Mouse (Mus musculus) myocyte (in vitro differentiated cells): ENCODE measurements around the gene Ugdh. TPM values are rescaled to one million over a fixed set of nuclear protein-coding genes. Genes with fewer than 3 reads are reported as not detected.
A peak's percentile ranks its signal among the peaks of the same experiment; 100 is the strongest.

ENCODE experiments used
- H3K27me3 ChIP-seq: one replicate; pipeline ENCODE4 v1.6.1; 2011; ENCODE audit not compliant: control insufficient read depth, insufficient read depth, insufficient read length
- H3K36me3 ChIP-seq: one replicate; pipeline ENCODE4 v1.6.1; 2011; ENCODE audit not compliant: control insufficient read depth, insufficient read depth
- H3K4me2 ChIP-seq: one replicate; pipeline ENCODE4 v1.6.1; 2011; ENCODE audit warnings: low read depth, control low read depth
- H3K4me3 ChIP-seq: one replicate; pipeline ENCODE4 v1.5.1; 2011; ENCODE audit warnings: mild to moderate bottlenecking, control low read depth, moderate library complexity
- H3K79me2 ChIP-seq: one replicate; pipeline ENCODE4 v1.6.1; 2011; ENCODE audit not compliant: control insufficient read depth, insufficient read depth
- H3ac ChIP-seq: one replicate; pipeline ENCODE4 v1.6.1; 2011; ENCODE audit not compliant: control insufficient read depth, insufficient read length
- CEBPB ChIP-seq: IDR thresholded peaks from 2 replicates; pipeline ENCODE4 v1.6.1; 2011; ENCODE audit warnings: mild to moderate bottlenecking, moderate library complexity; ENCODE audit not compliant: poor library complexity, insufficient read depth, severe bottlenecking
- E2F4 ChIP-seq: IDR thresholded peaks from one replicate; pipeline ENCODE4 v1.6.1; 2011; ENCODE audit warnings: mild to moderate bottlenecking, control low read depth, moderate library complexity; ENCODE audit not compliant: insufficient read depth
- MAX ChIP-seq: IDR thresholded peaks from one replicate; pipeline ENCODE4 v1.6.1; 2011; ENCODE audit warnings: low read depth, mild to moderate bottlenecking, control low read depth
- MYOD1 ChIP-seq, 3 experiments: IDR thresholded peaks; one replicate each; pipeline ENCODE4 v1.6.1; 2011; ENCODE audit warnings: control low read depth in 2 of 3, low read depth in 2 of 3, mild to moderate bottlenecking in 2 of 3, moderate library complexity in 1 of 3; ENCODE audit not compliant: insufficient read length in 2 of 3, control insufficient read depth in 1 of 3
- MYOG ChIP-seq, 3 experiments: IDR thresholded peaks; one replicate each; pipeline ENCODE4 v1.6.1; 2011; ENCODE audit warnings: control low read depth in 2 of 3, low read depth in 2 of 3, mild to moderate bottlenecking in 2 of 3; ENCODE audit not compliant: insufficient read length in 2 of 3, control insufficient read depth in 1 of 3, insufficient read depth in 1 of 3
- POLR2A ChIP-seq: IDR thresholded peaks from one replicate; pipeline ENCODE4 v1.6.1; 2011; ENCODE audit warnings: low read depth, mild to moderate bottlenecking, control low read depth, moderate library complexity; ENCODE audit not compliant: insufficient read length
- POLR2AphosphoS2 ChIP-seq: IDR thresholded peaks from one replicate; pipeline ENCODE4 v1.6.1; 2011; ENCODE audit warnings: low read depth, control low read depth; ENCODE audit not compliant: insufficient read length
- REST ChIP-seq: IDR thresholded peaks from one replicate; pipeline ENCODE4 v1.6.1; 2011; ENCODE audit warnings: mild to moderate bottlenecking, control low read depth, moderate library complexity; ENCODE audit not compliant: insufficient read depth, insufficient read length
- SRF ChIP-seq: IDR thresholded peaks from one replicate; pipeline ENCODE4 v1.6.1; 2011; ENCODE audit warnings: low read depth; ENCODE audit not compliant: control insufficient read depth, insufficient read length
- TCF12 ChIP-seq: IDR thresholded peaks from one replicate; pipeline ENCODE4 v1.6.1; 2011; ENCODE audit warnings: mild to moderate bottlenecking, control low read depth; ENCODE audit not compliant: poor library complexity, insufficient read depth, severe bottlenecking
- TCF3 ChIP-seq: IDR thresholded peaks from one replicate; pipeline ENCODE4 v1.6.1; 2011; ENCODE audit warnings: low read depth, control low read depth; ENCODE audit not compliant: insufficient read length
- USF1 ChIP-seq: IDR thresholded peaks from one replicate; pipeline ENCODE4 v1.6.1; 2011; ENCODE audit warnings: low read depth, mild to moderate bottlenecking, control low read depth, moderate library complexity
- polyA plus RNA-seq: library from polyadenylated mRNA; unstranded; fragments of >200 nt; fragmentation: generic; extraction: Trizol; gene quantifications from one replicate; pipeline ENCODE4 v1.2.1, GENCODE M21; 2012; ENCODE audit warnings: missing spikeins

The Ugdh gene
- polyA plus RNA-seq, 1 experiment, result 30.9 TPM

DNA sequence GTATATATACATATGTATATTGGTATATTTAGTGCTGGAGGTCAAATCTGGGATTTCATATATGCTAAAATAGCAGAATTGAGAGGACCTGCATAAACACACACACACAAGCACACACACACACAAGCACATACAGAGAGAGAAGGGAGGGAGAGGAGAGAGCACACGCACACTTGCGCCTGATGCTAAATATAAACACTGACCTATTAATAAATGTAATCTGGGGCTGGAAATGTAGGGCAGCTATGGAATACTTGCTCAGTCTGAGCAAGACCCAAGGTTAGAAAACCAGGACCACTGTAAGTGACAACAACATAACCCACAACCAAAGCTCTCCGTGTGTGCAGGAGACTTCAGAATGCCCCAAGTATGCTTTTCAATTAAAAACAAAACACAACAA is 23.7 kb upstream of the Ugdh start:
- Histone ChIP-seq H3K27me3 (no peaks in the 10 kb centered on the region), H3K79me2 (no peaks in the 10 kb centered on the region), H3ac (no peak overlapping the region), H3K4me2 (no peak overlapping the region), H3K36me3 (no peaks in the 10 kb centered on the region), H3K4me3 (no peak overlapping the region)
- TF ChIP-seq POLR2A, result no peak
- TF ChIP-seq REST, result no peak
- no peak for TF ChIP-seq TCF3
- no peak for TF ChIP-seq MYOG (IDR thresholded peaks at IDR 0.05; ENCODE audit: control insufficient read depth in 1 of 3, insufficient read depth in 1 of 3, insufficient read length in 2 of 3, low read depth in 2 of 3)
- TF ChIP-seq MYOD1 (IDR thresholded peaks at IDR 0.05; ENCODE audit: control insufficient read depth in 1 of 3, insufficient read length in 2 of 3, low read depth in 2 of 3), result no peak
- no peak for TF ChIP-seq POLR2AphosphoS2
- no peak for TF ChIP-seq TCF12
- TF ChIP-seq MAX, result no peak
- TF ChIP-seq CEBPB, result no peak
- no peak for TF ChIP-seq E2F4
- no peak for TF ChIP-seq SRF
- no peak for TF ChIP-seq USF1

DNA sequence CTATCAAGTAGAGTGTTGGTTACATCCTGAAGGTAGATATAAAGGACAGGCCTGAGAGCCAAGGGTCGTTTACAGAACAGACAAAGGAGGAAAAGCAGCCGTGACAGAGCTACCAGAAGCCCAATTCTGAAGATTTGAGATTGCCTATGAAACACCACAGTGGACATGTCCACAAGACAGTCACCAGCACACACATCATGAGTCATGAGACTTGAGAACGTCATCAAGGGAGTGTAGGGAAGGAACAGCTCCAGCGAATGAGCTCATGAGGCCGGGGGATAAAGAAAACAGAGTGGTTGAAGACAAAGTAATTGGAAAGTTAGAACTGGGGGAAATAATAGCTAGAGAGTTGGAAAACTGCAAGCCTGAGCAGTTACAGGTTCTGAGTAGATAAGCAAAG is 22.1 kb upstream of the Ugdh start:
- Histone ChIP-seq H3ac (no peak overlapping the region), H3K79me2 (no peaks in the 10 kb centered on the region), H3K36me3 (no peaks in the 10 kb centered on the region), H3K4me2 (peak overlapping the region; percentile 47), H3K27me3 (no peaks in the 10 kb centered on the region), H3K4me3 (no peak overlapping the region)
- TF ChIP-seq MAX (peak; percentile 39), REST (no peak)

DNA sequence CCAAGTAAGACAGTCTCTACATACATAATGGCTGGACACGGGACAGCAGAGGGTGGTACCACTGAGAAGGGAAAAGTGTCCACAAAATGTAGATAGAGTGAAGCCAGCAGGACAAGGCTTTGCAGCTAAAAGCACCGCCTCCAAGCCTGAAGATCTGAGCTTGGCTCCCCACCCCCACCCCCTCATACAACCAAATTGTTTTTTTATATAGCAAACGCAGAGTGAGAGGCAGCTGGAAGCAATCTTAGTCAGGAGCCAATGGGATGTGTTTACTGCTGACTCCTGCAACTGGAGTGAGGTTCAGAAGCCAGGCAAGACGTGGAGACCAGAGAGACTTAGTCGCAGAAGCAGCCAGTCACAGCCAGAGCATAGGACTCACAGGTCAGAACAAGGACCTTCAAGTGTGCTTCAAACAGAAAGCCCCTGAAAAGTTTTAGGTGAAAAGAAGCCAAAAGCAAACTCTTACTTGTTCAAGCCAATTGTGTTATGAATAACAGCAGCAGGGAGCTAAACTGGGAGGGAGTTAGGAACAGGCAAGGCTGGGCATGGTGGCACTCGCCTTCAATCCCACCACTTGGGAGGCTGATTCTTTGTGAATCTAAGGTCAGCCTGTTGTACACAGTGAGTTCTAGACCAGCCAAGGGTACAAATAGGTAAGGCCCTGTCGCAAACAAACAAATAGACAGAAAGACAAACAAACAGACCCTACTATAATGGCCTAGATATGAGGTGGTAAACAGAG is 21.5 kb upstream of the Ugdh start:
- Histone ChIP-seq H3K4me3 (no peak overlapping the region), H3K27me3 (no peaks in the 10 kb centered on the region), H3K36me3 (no peaks in the 10 kb centered on the region)

DNA sequence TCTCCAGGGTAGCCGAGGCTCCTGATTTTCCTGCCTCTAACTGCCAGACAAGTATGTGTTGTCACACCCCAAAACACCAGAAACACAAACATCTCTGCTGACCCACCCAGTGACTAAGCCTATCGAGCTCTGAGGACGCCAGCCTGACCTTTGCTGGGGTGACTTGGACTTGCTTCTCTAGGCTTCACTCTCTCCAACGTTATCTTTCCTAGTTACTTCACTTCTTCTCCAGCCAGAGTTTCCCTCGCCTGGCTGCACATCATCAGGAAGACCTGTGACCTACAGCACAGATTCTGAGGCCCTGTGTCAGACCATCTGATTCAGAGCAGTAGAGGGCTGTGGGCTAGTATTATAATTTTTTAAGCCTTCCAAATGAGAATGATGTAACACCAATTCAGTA is 19.0 kb upstream of the Ugdh start:
- TF ChIP-seq POLR2AphosphoS2 (no peak), USF1 (no peak), MYOG (IDR thresholded peaks at IDR 0.05; ENCODE audit: control insufficient read depth in 1 of 3, insufficient read depth in 1 of 3, insufficient read length in 2 of 3, low read depth in 2 of 3) (no peak), SRF (no peak), REST (no peak), TCF12 (no peak), MAX (no peak), E2F4 (no peak), POLR2A (no peak), MYOD1 (IDR thresholded peaks at IDR 0.05; ENCODE audit: control insufficient read depth in 1 of 3, insufficient read length in 2 of 3, low read depth in 2 of 3) (no peak), CEBPB (no peak), TCF3 (no peak)
- H3K4me3 ChIP-seq, result no peak overlapping the region
- H3K36me3 ChIP-seq, result no peaks in the 10 kb centered on the region
- peak overlapping the region; percentile 53 for H3K4me2 ChIP-seq
- H3K27me3 ChIP-seq, result no peaks in the 10 kb centered on the region
- H3ac ChIP-seq, result no peak overlapping the region
- no peaks in the 10 kb centered on the region for H3K79me2 ChIP-seq

More for the DNA sequence above, 21.5 kb upstream of the Ugdh start:
- Histone ChIP-seq H3ac (no peak overlapping the region), H3K79me2 (no peaks in the 10 kb centered on the region), H3K4me2 (peak overlapping the region; percentile 47)
- TF ChIP-seq MYOG (IDR thresholded peaks at IDR 0.05; ENCODE audit: control insufficient read depth in 1 of 3, insufficient read depth in 1 of 3, insufficient read length in 2 of 3, low read depth in 2 of 3), result no peak
- TF ChIP-seq TCF12, result no peak
- no peak for TF ChIP-seq SRF
- no peak for TF ChIP-seq E2F4
- TF ChIP-seq CEBPB, result no peak
- no peak for TF ChIP-seq POLR2A
- no peak for TF ChIP-seq REST
- no peak for TF ChIP-seq USF1
- TF ChIP-seq MAX, result no peak
- TF ChIP-seq MYOD1 (IDR thresholded peaks at IDR 0.05; ENCODE audit: control insufficient read depth in 1 of 3, insufficient read length in 2 of 3, low read depth in 2 of 3), result no peak
- TF ChIP-seq POLR2AphosphoS2, result no peak
- TF ChIP-seq TCF3, result no peak

DNA sequence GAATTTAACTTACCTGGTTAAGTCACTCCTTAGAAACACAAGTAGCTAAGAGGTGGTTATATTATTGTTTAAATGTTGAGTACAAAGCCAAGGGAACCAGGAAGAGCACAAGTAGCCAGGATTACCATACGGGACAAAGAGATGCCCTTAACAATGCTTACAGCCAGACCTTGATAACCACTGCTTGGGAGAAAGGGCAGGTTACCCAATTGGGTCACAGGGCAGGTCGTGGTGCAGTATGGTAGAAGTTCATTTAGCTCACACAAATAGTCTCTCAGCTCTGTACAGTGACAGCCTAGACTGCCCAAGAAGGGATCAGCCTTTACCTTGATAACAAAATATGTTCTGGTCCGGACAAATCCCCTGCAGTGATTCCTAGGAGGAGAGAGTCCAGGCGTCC is 13.2 kb upstream of the Ugdh start:
- no peak overlapping the region for H3K4me3 ChIP-seq
- peaks cover 4% of the 10 kb centered on the region for H3K36me3 ChIP-seq
- TF ChIP-seq REST (no peak), TCF3 (no peak), MYOD1 (IDR thresholded peaks at IDR 0.05; ENCODE audit: control insufficient read depth in 1 of 3, insufficient read length in 2 of 3, low read depth in 2 of 3) (no peak), CEBPB (no peak), POLR2A (no peak), TCF12 (no peak), MAX (no peak), POLR2AphosphoS2 (no peak), SRF (no peak), E2F4 (no peak)
- H3ac ChIP-seq, result no peak overlapping the region
- H3K27me3 ChIP-seq, result no peaks in the 10 kb centered on the region
- no peak overlapping the region for H3K4me2 ChIP-seq
- H3K79me2 ChIP-seq, result no peaks in the 10 kb centered on the region
